ENCODE assay signal across 16 mouse cellular contexts in the genomic region with DNA sequence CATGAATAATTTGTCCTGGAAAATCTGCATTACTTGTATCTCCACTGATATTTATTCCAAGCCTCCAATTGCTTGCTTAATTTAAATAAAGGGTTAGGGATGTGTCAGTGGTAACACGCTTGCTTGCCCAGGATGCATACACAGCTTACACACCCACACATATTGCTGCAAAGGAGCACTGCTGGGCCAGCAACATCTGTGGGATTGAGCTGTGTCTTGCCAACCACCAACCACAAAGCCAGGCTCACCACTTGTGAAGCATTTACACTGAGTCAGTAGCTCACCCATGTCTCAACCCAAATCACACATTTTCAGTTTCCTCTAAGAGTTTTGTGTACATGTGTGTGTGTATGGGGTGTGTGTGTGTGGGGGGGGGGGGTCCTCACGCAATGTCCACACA.
DNase-seq lines count a peak whose midpoint lies in the region.
"Had no signal": no experiment of that assay in that cellular context is flagged by ENCODE, and none has a peak within 500 bp of the region (broad histone marks: within the 10 kb centered on the region; RNA-seq: fewer than 3 reads in every experiment).

No protein-coding gene starts in this region.

- DNase-seq in frontal cortex, adult 2 months (ENCODE audit: extremely low spot score in 1 of 2, low spot score in 1 of 2): peak; percentile 32 to 44
- DNase-seq in frontal cortex, postnatal 25 days (ENCODE audit: low spot score in 2 of 2): no peak
- DNase-seq in right cerebral cortex, postnatal 36 days (ENCODE audit: low spot score in 2 of 2): peak; percentile 11 to 24
- DNase-seq in right cerebral cortex, postnatal 10 days (ENCODE audit: low spot score in 2 of 2): no peak
- peak; percentile 21 for DNase-seq in 416B (ENCODE audit: low read depth)
- peak; percentile 9 for DNase-seq in fibroblast of lung, adult 2 months (ENCODE audit: low read depth)
- no peak for DNase-seq in cerebellum, adult 11 months
- DNase-seq in B cell, adult 2 months: no peak
- DNase-seq: adrenal gland, adult 8-10 months; adrenal gland, postnatal 36 days; cerebellum, adult 11-12 months; cerebellum, adult 9-10 months; cerebellum, postnatal 36 days; gastrocnemius, postnatal 36 days; heart, adult 11 months; kidney, adult 11 months had no signal

Comparison
In these comparisons a context has a peak if more than half of its experiments do, and no peak if none do; other contexts are left out.
1. DNase-seq: peak in frontal cortex, adult 2 months (2 of 2), right cerebral cortex, postnatal 36 days (2 of 2), 416B (single experiment) and fibroblast of lung, adult 2 months (single experiment); none in frontal cortex, postnatal 25 days (0 of 2), right cerebral cortex, postnatal 10 days (0 of 2), cerebellum, adult 11 months (single experiment) and B cell, adult 2 months (0 of 2).